ENCODE assay signal across 26 mouse cellular contexts in genomic region chr9:118012928-118013327, GRCm38 (mm10).
"Had no signal": no experiment of that assay in that cellular context is flagged by ENCODE, and none has a peak within 500 bp of the region (broad histone marks: within the 10 kb centered on the region; RNA-seq: fewer than 3 reads in every experiment).

No protein-coding gene starts in this region.

- H3K9ac ChIP-seq: embryonic facial prominence, embryonic 12.5 days; embryonic facial prominence, embryonic 13.5 days; embryonic facial prominence, embryonic 15.5 days; forebrain, embryonic 12.5 days; forebrain, embryonic 13.5 days; forebrain, embryonic 15.5 days; forebrain, postnatal 0 days had no signal

- H3K4me3 ChIP-seq: embryonic facial prominence, embryonic 10.5 days; embryonic facial prominence, embryonic 12.5 days; embryonic facial prominence, embryonic 13.5 days; embryonic facial prominence, embryonic 15.5 days; erythroblast, embryonic 14.5 days; forebrain, embryonic 10.5 days; forebrain, embryonic 12.5 days; forebrain, embryonic 13.5 days; forebrain, embryonic 15.5 days; gastrocnemius, adult 2 months; heart, adult 2 months had no signal

- ATAC-seq: forebrain, embryonic 13.5 days; forebrain, embryonic 14.5 days; forebrain, embryonic 15.5 days; forebrain, embryonic 16.5 days; forebrain, postnatal 0 days had no signal

- DNase-seq: cerebellum, adult 8-10 months; cerebellum, adult 9-10 months; cerebellum, adult 9-11 months; cerebellum, postnatal 10 days; cerebellum, postnatal 14 days; cerebellum, postnatal 25 days; cerebellum, postnatal 36 days; embryo, embryonic 11 days; forebrain, postnatal 0 days; gastrocnemius, adult 2 months; gastrocnemius, postnatal 10 days; gastrocnemius, postnatal 14 days; gastrocnemius, postnatal 36 days; heart, adult 18-20 months; heart, adult 2 months had no signal

- H3K9me3 ChIP-seq: embryonic facial prominence, embryonic 10.5 days; embryonic facial prominence, embryonic 12.5 days; embryonic facial prominence, embryonic 13.5 days; embryonic facial prominence, embryonic 15.5 days; forebrain, embryonic 10.5 days; forebrain, embryonic 12.5 days; forebrain, embryonic 13.5 days; forebrain, embryonic 15.5 days had no signal

- H3K4me2 ChIP-seq: embryonic facial prominence, embryonic 12.5 days; embryonic facial prominence, embryonic 13.5 days; embryonic facial prominence, embryonic 15.5 days; forebrain, embryonic 12.5 days; forebrain, embryonic 13.5 days; forebrain, embryonic 15.5 days had no signal

- H3K27ac ChIP-seq: embryonic facial prominence, embryonic 10.5 days; embryonic facial prominence, embryonic 12.5 days; embryonic facial prominence, embryonic 13.5 days; embryonic facial prominence, embryonic 15.5 days; forebrain, embryonic 10.5 days; forebrain, embryonic 12.5 days; forebrain, embryonic 13.5 days; forebrain, embryonic 15.5 days; gastrocnemius, adult 2 months; heart, adult 2 months had no signal

- H3K4me1 ChIP-seq: embryonic facial prominence, embryonic 10.5 days; embryonic facial prominence, embryonic 12.5 days; embryonic facial prominence, embryonic 13.5 days; embryonic facial prominence, embryonic 15.5 days; forebrain, embryonic 10.5 days; forebrain, embryonic 12.5 days; forebrain, embryonic 13.5 days; forebrain, embryonic 15.5 days had no signal

- H3K27me3 ChIP-seq: embryonic facial prominence, embryonic 12.5 days; embryonic facial prominence, embryonic 13.5 days; embryonic facial prominence, embryonic 15.5 days; forebrain, embryonic 12.5 days; forebrain, embryonic 13.5 days; forebrain, embryonic 15.5 days had no signal

- H3K36me3 ChIP-seq: embryonic facial prominence, embryonic 10.5 days; embryonic facial prominence, embryonic 12.5 days; embryonic facial prominence, embryonic 13.5 days; embryonic facial prominence, embryonic 15.5 days; forebrain, embryonic 10.5 days; forebrain, embryonic 12.5 days; forebrain, embryonic 15.5 days had no signal
